ENCODE assay signal across 8 mouse cellular contexts in the genomic region with DNA sequence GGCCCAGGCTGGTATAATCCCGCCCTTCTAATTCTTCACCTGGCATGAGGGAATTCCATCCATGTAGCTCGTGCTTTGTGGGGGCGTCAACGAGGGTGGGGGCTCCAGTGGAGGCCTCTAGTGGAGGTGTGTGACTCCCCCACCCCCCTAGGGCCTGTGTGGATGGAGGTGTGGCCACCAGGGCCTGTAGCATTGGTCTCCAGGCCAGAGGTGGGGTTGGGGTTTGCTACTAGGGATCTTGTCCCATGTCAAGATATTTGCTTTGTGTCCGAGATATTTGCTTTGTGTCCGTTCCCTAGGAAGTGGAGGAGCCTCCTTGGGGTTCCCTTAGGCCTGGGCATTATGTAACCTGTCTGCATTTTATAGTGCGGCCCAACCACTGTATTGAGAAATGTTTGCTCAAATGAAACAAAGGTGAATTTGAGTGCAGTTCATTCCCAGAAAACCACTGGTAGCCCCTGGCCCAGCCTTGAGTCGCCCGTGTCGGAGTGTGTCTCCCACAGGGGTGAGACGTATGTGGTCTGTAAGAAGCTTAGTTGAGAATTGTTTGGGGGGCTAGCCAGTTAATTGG. TPM values are rescaled to one million over a fixed set of nuclear protein-coding genes. Genes with fewer than 3 reads are reported as not detected.
A peak's percentile ranks its signal among the peaks of the same experiment; 100 is the strongest.
DNase-seq lines count a peak whose midpoint lies in the region; ATAC-seq lines count a peak whose summit lies in the region.

No protein-coding gene starts in this region.

- H3K36me3 ChIP-seq in forebrain, embryonic 12.5 days (replicated peaks), result no peaks in the 10 kb centered on the region

- peak overlapping the region; percentile 82 for H3K27ac ChIP-seq in forebrain, embryonic 12.5 days

- intact Hi-C loops in left cerebral cortex, postnatal 10 days (cut with DNase I), result loop anchor here (5.0 kb wide), 1 partner anchor 78 kb away; no protein-coding TSS in a partner anchor

- no peaks in the 10 kb centered on the region for H3K27me3 ChIP-seq in forebrain, embryonic 12.5 days

- DNase-seq in right cerebral cortex, adult 18-20 months, result peak; percentile 38
- no peak for DNase-seq in right cerebral cortex, postnatal 4 days
- peak; percentile 72 for DNase-seq in kidney, postnatal 14 days
- peak; percentile 58 to 80 for DNase-seq in lung, postnatal 4 days
- DNase-seq in frontal cortex, postnatal 36 days (ENCODE audit: low spot score in 2 of 2), result no peak
- no peak for DNase-seq in right cerebral cortex, postnatal 25 days
- DNase-seq in left cerebral cortex, postnatal 10 days (ENCODE audit: extremely low spot score in 1 of 2, low spot score in 2 of 2), result no peak

- H3K4me2 ChIP-seq in forebrain, embryonic 12.5 days, result peak overlapping the region; percentile 75

- peak overlapping the region; percentile 91 for H3K4me3 ChIP-seq in forebrain, embryonic 12.5 days (replicated peaks)

- H3K9me3 ChIP-seq in forebrain, embryonic 12.5 days, result no peaks in the 10 kb centered on the region

- ATAC-seq in forebrain, embryonic 12.5 days (ENCODE audit: low FRiP score), result no peak

- peak overlapping the region; percentile 95 for H3K9ac ChIP-seq in forebrain, embryonic 12.5 days

- 62% methylated on average over 11 of the region's 11 CpGs for WGBS in forebrain, embryonic 12.5 days

- H3K4me1 ChIP-seq in forebrain, embryonic 12.5 days, result peaks cover 58% of the 10 kb centered on the region

RNA-seq across cellular contexts. Expression of gene Cmip, which starts 2.7 kb away (rescaled TPM):
- polyA plus RNA-seq in forebrain, embryonic 12.5 days (2016; fragmentation: Nextera tagmentation; extraction: Ambion mirVana), result 28.3 and 30.5 TPM in 2 replicates
- 100 to 1,000 TPM; 369 to 379 TPM for total RNA-seq in left cerebral cortex, postnatal 10 days (2021)

Comparison
In these comparisons a context has a peak if more than half of its experiments do, and no peak if none do; other contexts are left out.
1. DNase-seq: peak in right cerebral cortex, adult 18-20 months (single experiment), kidney, postnatal 14 days (single experiment) and lung, postnatal 4 days (2 of 2); none in right cerebral cortex, postnatal 4 days (single experiment), frontal cortex, postnatal 36 days (0 of 2), right cerebral cortex, postnatal 25 days (single experiment) and left cerebral cortex, postnatal 10 days (0 of 2).